Mouse (Mus musculus): ENCODE data around the gene Prpf38b.

GRCm38 (mm10) chr3:108916857-108917256 is 5.3 kb upstream of the Prpf38b start:
- TF ChIP-seq POLR2A (IDR thresholded peaks at IDR 0.05; ENCODE audit: borderline replicate concordance, low read depth, low read length) (no peak), CTCF (IDR thresholded peaks at IDR 0.05; ENCODE audit: low read depth, low read length) (no peak)

All from bone marrow macrophage, adult 2 months (primary cell).